Mouse (Mus musculus) embryonic fibroblast, embryonic 13.5 days (primary cell): ENCODE data around the gene Cp.

Experiments
- CTCF ChIP-seq: IDR thresholded peaks from 2 replicates; pipeline ENCODE4 v1.5.1; 2011; ENCODE audit warnings: mild to moderate bottlenecking, control low read depth, low read length, moderate library complexity, borderline replicate concordance; ENCODE audit not compliant: insufficient read depth
- POLR2A ChIP-seq: IDR thresholded peaks from 2 replicates; pipeline ENCODE4 v1.6.1; 2011; ENCODE audit warnings: low read depth, mild to moderate bottlenecking, control low read depth, low read length, moderate library complexity

- TF ChIP-seq CTCF, result no peak
- no peak for TF ChIP-seq POLR2A
Measured at GRCm38 (mm10) chr3:19965239-19965638, 8.4 kb downstream of the Cp start.
